Mouse (Mus musculus) spleen, adult 12 weeks (tissue): ENCODE data around the gene Mrpl23.

Experiments
- DNase-seq: peaks from one replicate; pipeline ENCODE4 v3.0.0; 2022; ENCODE audit warnings: low spot score

Mrpl23 gene

DNA sequence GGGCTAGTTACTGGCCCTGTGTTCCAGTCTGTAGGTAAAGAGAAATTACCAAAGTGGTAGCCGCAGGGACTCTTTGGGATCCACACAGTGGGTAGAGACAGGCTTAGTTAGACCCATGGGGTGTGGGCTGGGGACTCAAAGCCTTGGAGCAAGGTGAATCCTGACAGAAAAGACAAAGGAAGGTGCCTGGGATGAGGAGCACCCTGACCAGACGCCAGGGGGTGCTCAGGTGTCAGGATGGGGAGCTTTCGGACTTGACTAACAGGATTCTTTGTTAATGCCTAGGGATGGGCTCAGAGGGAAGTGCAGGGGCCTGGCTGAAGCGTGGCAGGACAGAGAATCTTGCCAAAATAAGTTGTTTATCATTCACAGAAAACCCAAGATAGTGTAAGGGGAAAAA is 10.1 kb upstream of the Mrpl23 start:
- DNase-seq, result no peak

DNA sequence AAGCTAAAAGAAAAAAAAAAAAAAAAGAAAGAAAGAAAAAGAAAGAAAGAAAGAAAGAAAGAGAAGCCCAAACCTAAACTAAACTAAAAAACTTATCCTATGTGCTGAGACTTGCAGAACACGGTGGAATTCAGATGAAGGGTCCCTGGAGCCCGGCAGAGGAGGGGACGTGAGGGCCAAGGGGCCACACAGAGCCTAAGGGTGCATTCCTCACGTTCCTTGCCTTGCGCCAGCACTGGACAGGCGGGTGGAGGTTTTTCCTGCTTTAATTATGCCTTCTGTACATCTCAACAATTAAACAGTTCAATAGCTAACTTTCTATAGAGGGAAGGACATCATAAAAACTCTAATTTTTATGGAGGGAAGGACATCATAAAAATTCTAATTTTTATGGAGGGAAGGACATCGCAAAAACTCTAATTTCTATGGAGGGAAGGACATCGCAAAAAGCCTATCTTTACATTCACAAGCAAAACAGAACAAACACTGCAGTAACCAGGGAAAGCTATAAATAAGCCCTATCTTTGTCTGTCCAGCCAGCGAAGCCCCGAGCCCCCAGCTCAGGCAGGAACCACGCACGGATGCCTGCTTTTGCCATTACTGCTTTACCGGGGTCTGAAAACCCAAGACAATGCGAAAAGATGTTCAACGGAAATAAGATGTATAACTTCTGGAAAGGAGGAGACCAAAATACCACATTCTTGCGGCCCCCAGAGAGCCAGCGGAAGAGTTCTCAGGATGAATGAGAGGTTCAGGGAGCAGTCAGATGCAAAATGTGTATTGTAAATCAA is 9.1 kb upstream of the Mrpl23 start:
- no peak for DNase-seq

DNA sequence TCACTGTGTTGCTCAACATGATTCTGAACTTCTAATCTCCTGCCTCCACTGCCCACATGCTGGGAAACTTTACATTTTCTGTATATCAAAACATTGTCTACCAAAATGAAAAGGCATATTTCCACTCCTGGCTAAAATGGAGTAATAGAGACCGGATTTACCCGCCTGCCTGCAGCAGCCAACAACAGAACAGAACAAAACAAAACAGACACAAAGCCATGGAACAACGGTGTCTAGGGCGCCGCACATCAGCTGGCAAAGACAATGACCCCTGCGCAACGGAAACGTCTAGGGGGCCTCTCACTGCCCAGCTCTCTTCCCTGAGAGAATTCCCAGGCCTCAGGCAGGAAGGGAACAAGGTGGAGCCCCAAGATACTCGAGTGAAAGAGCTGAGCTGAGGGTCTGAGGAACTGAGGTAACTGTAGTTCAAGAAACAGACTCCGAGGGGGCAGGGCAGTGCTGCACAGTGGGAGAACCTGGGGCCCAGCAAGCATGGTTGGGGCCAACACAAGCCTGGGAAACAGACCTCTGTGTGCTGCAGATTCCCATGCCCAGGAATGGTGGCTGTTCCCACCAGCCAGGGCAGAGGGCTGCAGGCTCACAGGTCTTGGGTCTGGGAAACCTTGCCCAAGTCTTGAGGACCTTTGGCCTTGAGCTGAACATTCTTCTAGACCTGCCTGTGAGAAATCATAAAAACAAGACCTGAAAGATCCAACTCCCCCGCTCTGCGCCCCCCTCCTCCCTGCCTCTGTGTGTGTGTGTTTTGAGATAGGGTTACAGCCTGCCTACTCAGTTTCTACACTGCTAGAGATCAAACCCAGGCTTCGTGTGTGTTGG is 6.9 kb upstream of the Mrpl23 start:
- DNase-seq, result no peak

DNA sequence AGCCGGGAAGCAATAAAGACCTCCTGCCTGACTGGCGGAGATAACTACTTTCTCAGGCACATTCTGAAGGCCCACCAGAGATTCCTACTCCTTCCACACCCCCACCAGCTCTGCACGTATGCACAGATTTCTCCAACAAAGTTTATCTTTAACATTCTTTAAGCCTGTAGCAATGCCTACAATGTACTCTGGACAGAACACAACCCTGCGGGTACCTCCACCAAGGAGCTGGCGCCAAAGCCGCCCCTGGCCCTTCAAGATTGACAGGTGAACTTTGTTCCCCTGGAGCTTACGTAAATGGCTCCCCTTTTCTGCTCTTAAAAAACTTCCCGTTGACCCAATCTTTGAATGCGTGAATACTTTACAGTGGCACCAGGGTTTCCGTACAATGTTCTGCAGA is 3.1 kb upstream of the Mrpl23 start:
- no peak for DNase-seq

GRCm38 (mm10) chr7:142531973-142532521 is 439 bp upstream of the Mrpl23 start:
- DNase-seq, result no peak

DNA sequence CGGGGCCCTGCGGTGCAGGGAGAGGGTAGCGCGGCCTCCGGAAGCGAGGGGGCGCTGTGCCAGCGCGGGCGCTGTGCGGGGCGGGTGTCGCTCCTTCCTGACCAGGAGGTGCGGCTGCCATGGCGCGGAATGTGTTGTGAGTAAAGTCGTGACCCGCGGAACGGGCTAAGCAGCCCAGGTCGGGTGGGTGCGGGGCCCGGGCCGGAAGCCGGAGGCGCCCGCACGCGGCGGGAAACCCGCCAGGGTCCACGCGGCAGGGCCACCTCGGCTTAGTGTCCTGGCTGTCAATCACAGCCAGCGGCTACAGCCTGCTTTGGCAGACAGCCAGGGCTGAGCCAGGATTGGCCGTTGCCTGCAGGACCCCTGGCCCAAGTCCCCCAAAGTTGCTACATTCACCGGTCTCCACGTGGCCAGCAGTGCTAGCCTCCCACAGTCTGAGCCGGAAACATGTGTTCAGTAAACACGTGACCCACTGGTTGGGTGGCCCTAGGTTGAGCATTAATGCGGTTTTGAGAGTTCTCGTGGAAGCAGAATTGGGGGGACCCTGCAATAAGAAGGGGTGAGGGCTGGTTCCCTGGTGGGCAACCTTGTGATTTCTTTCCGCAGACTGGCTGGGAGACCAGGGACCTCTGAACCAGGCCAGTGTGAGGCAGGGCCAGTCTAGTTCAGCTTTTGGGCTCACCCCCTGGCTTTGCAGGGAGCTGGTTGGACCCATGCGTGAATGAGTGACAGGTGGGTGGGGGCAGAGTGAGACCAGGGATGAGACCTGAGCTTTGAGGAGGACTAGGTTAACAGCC is 771 bp downstream of the Mrpl23 start:
- peak; percentile 73 for DNase-seq

DNA sequence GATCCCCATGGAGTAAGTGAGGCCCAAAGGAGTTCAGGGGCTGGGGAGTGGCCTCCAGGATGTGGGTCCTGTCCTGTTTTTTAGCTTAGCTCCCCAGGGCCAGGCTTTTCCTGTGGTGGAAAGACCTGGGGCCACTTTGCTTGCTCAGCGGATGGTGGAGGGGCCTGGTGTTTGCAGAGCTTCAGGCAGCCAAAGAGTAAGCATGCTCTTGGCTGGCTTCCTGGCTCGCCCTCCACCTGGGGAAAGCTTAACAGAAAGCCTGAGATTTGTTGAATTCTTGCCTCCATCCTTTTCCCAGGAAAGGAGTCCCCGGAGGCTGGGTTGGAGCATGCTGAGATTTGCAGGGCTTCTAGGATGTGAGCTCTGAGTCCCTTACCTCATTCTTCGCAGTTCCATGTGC is 2.6 kb downstream of the Mrpl23 start:
- no peak for DNase-seq

GRCm38 (mm10) chr7:142535832-142536231 is 3.3 kb downstream of the Mrpl23 start:
- no peak for DNase-seq

DNA sequence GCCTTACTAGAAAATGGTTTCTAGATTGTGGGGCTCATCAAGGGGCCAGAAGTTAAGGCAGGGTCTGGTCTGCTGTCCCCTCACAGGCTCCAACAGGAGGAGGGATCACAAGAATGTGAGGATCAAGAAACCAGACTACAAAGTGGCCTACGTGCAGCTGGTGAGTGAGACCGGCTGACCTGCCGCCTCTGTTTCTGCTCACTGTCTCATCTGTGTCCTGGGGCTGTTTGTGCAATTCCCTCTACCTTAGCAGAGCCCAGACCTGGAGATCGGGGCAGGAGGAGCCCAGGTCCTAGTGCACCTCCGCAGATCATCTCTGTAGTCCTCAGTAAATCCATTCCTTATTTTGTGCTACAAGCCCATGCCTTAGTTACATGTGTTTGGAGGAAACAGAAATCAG is 4.7 kb downstream of the Mrpl23 start:
- no peak for DNase-seq

DNA sequence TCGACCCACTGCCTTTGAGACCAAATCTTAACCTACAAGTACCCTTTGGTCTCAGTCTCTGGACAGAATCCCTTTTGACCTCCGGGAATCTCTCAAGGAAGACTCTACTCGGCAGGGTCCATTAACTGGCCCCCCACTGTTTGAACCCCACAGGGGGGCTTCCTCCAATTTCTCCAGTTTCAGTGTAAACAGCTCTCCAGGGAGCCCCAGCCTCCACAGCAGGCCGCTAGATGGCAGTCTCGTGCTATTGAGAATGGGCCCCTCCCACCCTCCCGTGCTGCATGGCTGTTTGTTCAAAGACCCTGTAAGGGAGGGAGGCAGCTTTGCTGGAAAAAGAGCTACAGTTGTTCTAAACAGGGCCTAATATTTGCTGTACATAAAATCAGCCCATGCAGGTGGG is 5.4 kb downstream of the Mrpl23 start:
- peak; percentile 15 for DNase-seq

DNA sequence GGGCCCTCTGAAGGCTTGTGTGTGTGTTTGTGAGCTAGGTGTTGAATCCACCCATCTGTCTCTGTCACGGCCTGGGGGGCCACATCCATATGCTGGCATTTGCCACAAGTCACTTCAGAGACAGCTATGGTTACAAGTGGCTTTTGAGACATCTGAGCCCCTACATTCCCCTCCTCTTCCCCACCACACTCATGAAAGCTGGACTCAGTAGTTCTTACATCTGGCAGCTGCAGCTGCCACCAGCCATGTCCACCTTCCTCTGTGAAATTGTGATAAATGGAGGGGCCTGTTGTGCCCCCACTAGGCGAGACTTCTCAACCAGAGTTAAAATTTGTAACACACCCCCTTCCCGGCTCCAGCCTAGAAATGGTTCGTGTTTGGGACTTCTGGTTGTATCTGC is 5.8 kb downstream of the Mrpl23 start:
- no peak for DNase-seq

GRCm38 (mm10) chr7:142538766-142539165 is 6.3 kb downstream of the Mrpl23 start:
- no peak for DNase-seq

DNA sequence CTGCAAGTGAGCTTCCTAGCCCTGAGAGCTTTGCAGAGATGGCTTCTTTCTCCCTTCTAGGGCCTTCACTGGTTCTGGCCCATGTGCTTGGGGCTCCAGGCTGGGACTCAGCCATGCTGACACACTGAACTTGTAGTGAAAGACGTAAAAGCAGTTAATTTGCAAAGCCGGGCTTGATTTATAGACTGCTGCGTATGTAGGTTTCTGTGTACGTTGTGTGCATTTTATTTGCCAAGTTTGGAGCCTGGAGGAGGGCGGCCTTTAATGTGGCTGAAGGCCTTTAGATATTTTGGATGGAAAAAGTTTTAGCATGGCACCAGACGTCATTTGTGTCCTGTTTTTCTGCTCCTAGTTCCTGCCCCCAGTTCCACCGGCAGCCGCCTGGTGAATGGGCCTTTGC is 7.3 kb downstream of the Mrpl23 start:
- no peak for DNase-seq

DNA sequence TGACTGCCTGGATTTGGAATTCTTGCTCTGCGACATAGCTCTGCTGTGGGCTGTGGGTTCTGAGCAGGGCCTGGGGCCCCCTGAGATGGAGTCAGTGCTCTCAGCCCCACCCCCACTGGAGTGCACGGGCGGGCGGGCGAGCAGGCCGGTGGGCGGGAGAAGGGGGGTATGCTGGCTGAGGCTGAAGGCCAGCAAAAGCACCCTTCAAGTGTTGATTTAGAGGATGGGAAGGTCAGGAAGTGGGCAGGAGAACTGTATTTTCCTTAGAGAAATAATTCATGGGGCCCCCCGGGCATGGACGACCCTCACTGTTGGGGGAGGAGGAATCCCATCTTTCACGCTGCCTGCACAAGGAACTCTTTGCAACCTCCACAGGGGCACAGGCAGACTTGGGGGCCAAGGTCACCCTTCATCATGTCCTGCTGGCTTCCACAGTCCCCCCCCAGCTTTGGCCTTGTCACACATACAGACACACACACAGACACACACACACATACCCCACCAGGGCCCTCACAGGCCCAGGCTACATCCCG is 10.4 kb downstream of the Mrpl23 start:
- DNase-seq, result no peak

DNA sequence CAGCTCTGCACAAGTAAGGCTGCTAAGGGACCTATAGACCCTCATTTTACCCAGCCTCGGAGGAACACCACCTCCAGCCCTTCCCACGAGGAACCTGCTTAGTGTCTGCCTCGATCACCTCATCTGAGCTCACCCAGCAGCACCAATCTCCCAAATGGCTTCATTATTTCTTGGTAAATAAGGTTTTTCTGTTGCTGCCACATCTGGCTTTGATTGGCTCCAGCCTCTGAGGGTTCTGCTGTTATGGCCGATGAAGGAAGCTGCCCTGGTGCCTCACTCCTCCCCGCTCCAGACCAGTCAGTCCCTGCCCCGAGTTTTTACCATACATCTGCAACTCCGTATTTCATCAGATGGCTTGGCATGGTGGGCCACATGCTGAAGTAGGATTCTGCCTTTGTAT is 13.5 kb downstream of the Mrpl23 start:
- DNase-seq, result no peak

GRCm38 (mm10) chr7:142547874-142548273 is 15.4 kb downstream of the Mrpl23 start:
- DNase-seq, result no peak

DNA sequence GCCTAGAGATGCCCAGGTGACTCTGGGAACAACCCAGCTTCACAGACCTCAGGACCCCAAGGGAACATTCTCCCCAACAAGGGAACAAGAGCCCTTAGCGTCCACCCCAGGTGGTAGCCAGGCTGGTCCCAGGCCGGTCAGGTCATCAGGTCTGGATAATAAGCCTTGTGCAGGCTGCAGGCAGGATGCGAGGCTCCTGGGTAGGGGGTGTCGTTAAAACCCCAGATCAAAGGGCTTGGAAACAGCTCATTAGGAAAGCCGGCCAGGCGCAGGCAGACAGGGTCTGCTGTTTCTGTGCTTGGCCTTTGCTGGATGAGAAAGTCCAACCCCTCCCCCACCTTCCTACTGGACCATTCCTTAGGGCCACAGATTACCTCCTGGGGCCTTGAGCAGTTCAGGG is 16.2 kb downstream of the Mrpl23 start:
- DNase-seq, result no peak

DNA sequence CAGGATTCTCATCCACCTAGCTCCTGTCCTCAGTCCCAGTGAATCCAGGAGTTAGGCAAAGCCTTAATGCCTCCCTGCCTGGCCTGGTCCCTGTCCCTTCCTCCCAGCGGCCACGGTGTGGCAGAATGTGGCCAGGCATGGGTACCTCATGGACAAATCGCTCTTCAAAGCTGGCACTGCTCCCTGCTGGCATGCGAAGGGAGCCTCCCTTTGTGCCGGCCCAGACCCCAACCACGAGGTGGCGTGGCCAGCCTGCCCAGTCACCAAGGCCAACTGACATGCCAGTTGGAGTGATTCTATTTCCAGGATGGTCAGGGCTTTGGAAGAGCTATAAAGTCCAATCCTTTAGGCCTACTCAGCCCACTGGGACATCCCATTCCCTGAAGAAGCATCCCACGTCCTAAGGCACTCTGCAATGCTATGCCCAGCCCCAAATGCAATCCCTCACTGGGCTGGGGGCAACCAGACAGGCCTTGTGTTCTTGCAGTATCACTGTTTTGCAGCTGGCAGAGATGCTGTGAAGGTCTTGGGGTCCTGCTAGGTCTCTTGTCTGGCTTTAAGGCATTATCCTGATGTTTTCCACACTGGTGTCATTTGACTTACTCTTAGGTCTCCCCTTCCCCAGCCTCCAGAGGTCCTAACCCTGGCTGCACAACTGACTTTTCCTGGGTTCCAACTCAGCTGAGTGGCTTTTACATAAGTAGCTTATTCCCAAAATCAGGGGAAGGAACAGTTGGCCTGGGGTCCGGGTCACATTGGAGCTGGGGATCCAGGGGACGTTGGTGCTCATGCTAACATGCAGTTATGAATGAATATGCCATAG is 17.7 kb downstream of the Mrpl23 start:
- DNase-seq, result no peak

- DNase-seq, result no peak
Measured at GRCm38 (mm10) chr7:142550935-142551373, 18.5 kb downstream of the Mrpl23 start.

DNA sequence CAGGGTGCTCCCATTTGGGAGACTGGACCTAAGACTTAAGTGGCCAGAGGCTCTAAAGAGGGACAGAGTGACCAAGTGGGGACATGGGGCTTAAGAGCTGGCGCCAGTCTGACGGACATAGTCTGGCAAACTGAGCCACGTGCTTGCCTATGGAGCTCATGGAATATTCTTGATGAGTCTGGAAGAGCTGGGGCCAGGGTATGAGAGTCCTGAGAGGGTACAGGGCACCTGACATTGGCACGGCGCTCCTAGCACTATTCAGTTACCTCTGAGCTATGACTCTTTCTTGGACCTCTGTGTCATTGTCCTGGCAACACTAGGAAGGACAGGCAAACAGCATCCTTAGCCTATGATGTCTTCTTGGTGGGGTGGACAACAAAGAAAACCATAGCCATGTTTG is 19.2 kb downstream of the Mrpl23 start:
- DNase-seq, result no peak
